Mouse (Mus musculus) myocyte (in vitro differentiated cells): Measurements from ENCODE around the gene Ssbp3.
A peak's percentile ranks its signal among the peaks of the same experiment; 100 is the strongest.

ENCODE experiments used
- CEBPB ChIP-seq: IDR thresholded peaks from 2 replicates; pipeline ENCODE4 v1.6.1; 2011; ENCODE audit warnings: mild to moderate bottlenecking, moderate library complexity; ENCODE audit not compliant: poor library complexity, insufficient read depth, severe bottlenecking
- MYOD1 ChIP-seq, 3 experiments: IDR thresholded peaks; one replicate each; pipeline ENCODE4 v1.6.1; 2011; ENCODE audit warnings: control low read depth in 2 of 3, low read depth in 2 of 3, mild to moderate bottlenecking in 2 of 3, moderate library complexity in 1 of 3; ENCODE audit not compliant: insufficient read length in 2 of 3, control insufficient read depth in 1 of 3
- POLR2A ChIP-seq: IDR thresholded peaks from one replicate; pipeline ENCODE4 v1.6.1; 2011; ENCODE audit warnings: low read depth, mild to moderate bottlenecking, control low read depth, moderate library complexity; ENCODE audit not compliant: insufficient read length
- TCF12 ChIP-seq: IDR thresholded peaks from one replicate; pipeline ENCODE4 v1.6.1; 2011; ENCODE audit warnings: mild to moderate bottlenecking, control low read depth; ENCODE audit not compliant: poor library complexity, insufficient read depth, severe bottlenecking

DNA sequence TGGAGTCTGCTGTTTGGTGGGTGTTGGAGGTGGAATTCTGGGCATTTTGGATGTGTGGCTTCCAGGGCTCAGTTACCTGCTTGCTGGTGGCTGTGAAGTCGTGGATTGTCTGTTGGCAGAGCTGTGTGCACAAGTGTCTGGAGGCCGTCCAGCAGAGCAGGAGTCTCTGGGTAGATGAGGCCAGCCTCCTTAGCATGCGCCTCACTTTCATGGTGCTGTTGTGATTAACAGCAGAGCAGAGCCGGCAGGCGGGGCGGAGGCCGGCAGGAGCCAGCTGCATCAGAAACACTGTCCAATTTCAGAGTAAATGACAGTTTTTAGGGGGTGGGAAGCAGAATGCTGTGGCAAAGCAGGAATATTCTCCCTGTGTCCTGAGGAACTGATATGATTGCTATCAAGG is 108.5 kb downstream of the Ssbp3 start:
- TF ChIP-seq MYOD1 (IDR thresholded peaks at IDR 0.05; ENCODE audit: control insufficient read depth in 1 of 3, insufficient read length in 2 of 3, low read depth in 2 of 3): peak; percentile 7 to 74 (median 48)
- TF ChIP-seq TCF12: no peak
- TF ChIP-seq POLR2A: no peak
- no peak for TF ChIP-seq CEBPB
